Mouse (Mus musculus) erythroblast, embryonic 14.5 days (primary cell): Measurements from ENCODE around the gene Tgds.

Experiments
- GATA1 ChIP-seq: IDR thresholded peaks from 2 replicates; pipeline ENCODE4 v1.6.1; 2012; ENCODE audit warnings: low read length, inconsistent platforms, mixed read lengths
- TAL1 ChIP-seq: IDR thresholded peaks from 3 replicates; pipeline ENCODE4 v1.6.1; 2012; ENCODE audit warnings: low read length, inconsistent platforms, mixed read lengths

DNA sequence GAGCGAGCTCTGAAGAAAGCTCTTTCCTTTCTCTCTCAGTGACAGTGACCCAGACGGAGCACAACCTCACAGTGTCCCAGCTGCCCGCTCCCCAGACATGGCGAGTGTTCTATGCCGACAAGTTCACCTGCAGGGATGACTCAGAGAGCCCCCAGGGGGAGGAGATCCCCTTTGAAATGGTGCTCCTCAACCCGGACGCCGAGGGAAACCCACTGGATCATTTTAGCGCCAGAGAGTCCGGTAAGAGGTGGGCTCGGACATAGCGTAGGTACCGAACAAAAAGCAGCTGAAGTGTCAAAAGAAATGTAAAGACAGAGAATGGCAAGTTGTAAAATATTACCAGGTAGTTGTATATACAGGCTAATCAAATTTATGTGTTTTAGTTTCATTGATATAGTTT, 15.5 kb upstream of the Tgds start:
- TF ChIP-seq GATA1 (no peak), TAL1 (no peak)
